Mouse (Mus musculus): ENCODE measurements around the gene Alkal2.

Alkal2 gene

DNA sequence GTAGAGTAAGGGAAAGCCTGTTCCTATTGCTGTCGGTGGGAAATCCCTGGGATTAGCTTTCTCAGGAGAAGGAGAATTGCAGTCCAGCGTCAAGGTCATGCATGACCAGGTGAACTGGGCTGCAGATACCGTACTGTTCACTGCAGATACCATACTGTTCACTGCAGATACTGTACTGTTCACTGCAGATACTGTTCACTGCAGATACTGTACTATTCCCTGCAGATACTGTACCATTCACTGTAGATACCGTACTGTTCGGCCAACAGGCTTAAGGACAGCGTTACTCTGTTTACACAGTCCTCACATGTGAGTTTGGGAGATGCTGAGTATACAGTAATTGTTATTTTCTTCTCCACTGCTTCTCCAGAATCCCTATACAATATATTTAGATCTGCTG, 44.1 kb downstream of the Alkal2 start:
- DNase-seq: no peak

DNA sequence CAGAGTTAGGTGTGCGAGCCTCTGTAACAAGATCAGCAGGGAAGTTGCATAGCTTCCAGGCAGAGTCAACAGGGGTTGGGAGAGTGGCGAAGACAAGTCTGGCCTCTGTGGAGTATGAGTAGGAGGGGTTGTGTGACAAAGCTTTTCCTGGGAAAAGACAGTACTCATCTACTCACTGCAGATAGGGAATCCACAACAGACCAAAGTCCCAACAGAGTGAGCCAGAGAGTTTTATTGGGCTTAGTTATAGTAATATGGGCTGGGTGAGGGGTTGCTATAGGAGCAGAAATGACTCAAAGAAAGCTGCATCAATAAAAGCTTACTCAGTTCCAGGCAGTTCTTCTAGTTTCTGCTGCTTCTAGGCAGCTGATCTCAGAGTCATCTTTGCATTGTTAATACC, 49.2 kb downstream of the Alkal2 start:
- no peak for DNase-seq

DNA sequence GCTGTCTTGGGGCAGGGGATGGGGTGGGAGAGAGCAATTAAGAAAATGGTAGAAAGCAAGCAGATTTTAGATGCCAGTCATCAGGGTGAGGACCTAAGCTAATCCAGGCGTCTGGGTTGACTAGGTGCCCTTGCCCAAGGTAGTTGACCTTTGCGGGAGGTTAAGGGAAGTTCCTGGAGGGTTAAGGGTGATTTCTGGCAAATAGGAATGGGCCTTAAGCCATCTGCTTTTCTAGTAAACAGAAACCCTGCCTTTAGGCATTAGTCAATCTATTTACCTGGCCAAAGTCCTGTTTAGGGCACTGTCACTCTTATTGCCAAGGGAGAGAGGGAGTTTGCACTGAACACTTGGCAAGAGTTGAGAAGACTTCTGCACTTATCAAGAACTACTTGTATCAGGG, 52.8 kb downstream of the Alkal2 start:
- peak in 1 of 2 experiments; percentile 39 for DNase-seq
